Mouse (Mus musculus): ENCODE data around the gene P2rx3.

The P2rx3 gene

GRCm38 (mm10) chr2:85037047-85038026, at the start of gene P2rx3, which contains the start of gene Ssrp1:
Gene P2rx3 (minus strand): TSS chr2:85037462.
Gene Ssrp1 (plus strand): TSS chr2:85037234.
- peak; percentile 71 to 85 for DNase-seq (ENCODE audit: low read depth in 1 of 2, low spot score in 2 of 2)

- no peak for DNase-seq (ENCODE audit: low read depth in 1 of 2, low spot score in 2 of 2)
These were observed 36.5 kb upstream of the P2rx3 start for GRCm38 (mm10) chr2:85073751-85074150.

GRCm38 (mm10) chr2:85071921-85072320, 34.7 kb upstream of the P2rx3 start:
- no peak for DNase-seq (ENCODE audit: low read depth in 1 of 2, low spot score in 2 of 2)

- no peak for DNase-seq (ENCODE audit: low read depth in 1 of 2, low spot score in 2 of 2)
These were observed 32.8 kb upstream of the P2rx3 start for GRCm38 (mm10) chr2:85070086-85070485.

- no peak for DNase-seq (ENCODE audit: low read depth in 1 of 2, low spot score in 2 of 2)
These were observed 31.4 kb upstream of the P2rx3 start for GRCm38 (mm10) chr2:85068626-85069025.

- DNase-seq (ENCODE audit: low read depth in 1 of 2, low spot score in 2 of 2): no peak
These were observed 30.8 kb upstream of the P2rx3 start for GRCm38 (mm10) chr2:85067903-85068625.

GRCm38 (mm10) chr2:85066937-85067336, 29.7 kb upstream of the P2rx3 start:
- DNase-seq (ENCODE audit: low read depth in 1 of 2, low spot score in 2 of 2): no peak

GRCm38 (mm10) chr2:85065141-85065875, 28.0 kb upstream of the P2rx3 start:
- no peak for DNase-seq (ENCODE audit: low read depth in 1 of 2, low spot score in 2 of 2)

GRCm38 (mm10) chr2:85061107-85061541, 23.9 kb upstream of the P2rx3 start:
- no peak for DNase-seq (ENCODE audit: low read depth in 1 of 2, low spot score in 2 of 2)

- no peak for DNase-seq (ENCODE audit: low read depth in 1 of 2, low spot score in 2 of 2)
These were observed 23.4 kb upstream of the P2rx3 start for GRCm38 (mm10) chr2:85060591-85061060.

- DNase-seq (ENCODE audit: low read depth in 1 of 2, low spot score in 2 of 2): no peak
These were observed 22.4 kb upstream of the P2rx3 start for GRCm38 (mm10) chr2:85059677-85060076.

GRCm38 (mm10) chr2:85056711-85057110, 19.4 kb upstream of the P2rx3 start:
- DNase-seq (ENCODE audit: low read depth in 1 of 2, low spot score in 2 of 2): no peak

GRCm38 (mm10) chr2:85053192-85053816, 16.0 kb upstream of the P2rx3 start:
- no peak for DNase-seq (ENCODE audit: low read depth in 1 of 2, low spot score in 2 of 2)

GRCm38 (mm10) chr2:85050746-85051145, 13.5 kb upstream of the P2rx3 start:
- DNase-seq (ENCODE audit: low read depth in 1 of 2, low spot score in 2 of 2): no peak

- DNase-seq (ENCODE audit: low read depth in 1 of 2, low spot score in 2 of 2): no peak
These were observed 12.9 kb upstream of the P2rx3 start for GRCm38 (mm10) chr2:85050001-85050634.

GRCm38 (mm10) chr2:85049277-85049676, 12.0 kb upstream of the P2rx3 start:
- no peak for DNase-seq (ENCODE audit: low read depth in 1 of 2, low spot score in 2 of 2)

GRCm38 (mm10) chr2:85048168-85048751, 11.0 kb upstream of the P2rx3 start:
- no peak for DNase-seq (ENCODE audit: low read depth in 1 of 2, low spot score in 2 of 2)

- DNase-seq (ENCODE audit: low read depth in 1 of 2, low spot score in 2 of 2): peak; percentile 85 to 96
These were observed 10.4 kb upstream of the P2rx3 start, which contains the start of gene Tnks1bp1 for GRCm38 (mm10) chr2:85047596-85048167. Gene Tnks1bp1 (plus strand): TSS chr2:85048022.

GRCm38 (mm10) chr2:85047081-85047480, 9.8 kb upstream of the P2rx3 start:
- no peak for DNase-seq (ENCODE audit: low read depth in 1 of 2, low spot score in 2 of 2)

Data from monocyte, adult 2 months (primary cell).